Mouse (Mus musculus): Measurements from ENCODE around the gene Arhgap22.

Gene Arhgap22

DNA sequence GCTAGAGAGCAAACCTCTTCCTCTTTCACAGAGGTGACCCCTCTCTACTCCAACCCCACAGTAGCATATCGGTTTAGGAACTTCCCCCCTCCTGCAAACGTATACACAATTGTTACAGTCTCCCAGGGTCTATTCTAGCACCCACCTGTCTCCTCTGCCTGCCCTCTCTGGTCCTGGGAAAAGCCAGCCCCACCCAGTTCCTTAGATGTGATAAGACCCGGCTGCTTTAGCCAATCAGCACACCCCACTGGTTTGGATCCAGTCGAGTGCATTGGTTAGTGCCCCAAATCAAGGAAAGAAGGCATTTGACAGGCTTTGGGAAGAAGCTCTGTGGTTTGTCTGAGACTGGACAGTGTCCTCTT is 922 bp downstream of the Arhgap22 start:
- DNase-seq (ENCODE audit: low spot score in 2 of 2) = no peak

DNA sequence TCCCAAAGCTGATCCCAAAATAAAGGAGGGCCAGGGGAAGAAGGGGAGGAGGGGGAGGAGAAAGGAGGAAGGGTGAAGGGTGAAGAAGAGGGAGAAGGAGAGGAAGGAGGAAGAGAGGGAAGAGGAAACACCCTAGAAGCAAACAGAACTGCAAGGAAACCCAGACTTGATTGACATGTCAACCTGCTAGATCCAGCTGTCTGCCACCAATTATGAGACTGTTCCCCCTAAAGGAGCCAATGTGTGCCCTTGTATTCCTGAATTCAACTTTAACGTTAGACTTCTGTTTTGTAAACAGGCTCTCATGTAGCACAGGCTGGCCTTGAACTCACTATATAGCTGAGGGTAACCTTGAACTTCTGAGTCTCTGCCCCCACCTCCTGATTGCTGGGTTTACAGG is 1.3 kb downstream of the Arhgap22 start:
- no peak for DNase-seq (ENCODE audit: low spot score in 2 of 2)

- DNase-seq (ENCODE audit: low spot score in 2 of 2) = no peak
Measured at GRCm38 (mm10) chr14:33216343-33217208, 2.8 kb downstream of the Arhgap22 start.

DNA sequence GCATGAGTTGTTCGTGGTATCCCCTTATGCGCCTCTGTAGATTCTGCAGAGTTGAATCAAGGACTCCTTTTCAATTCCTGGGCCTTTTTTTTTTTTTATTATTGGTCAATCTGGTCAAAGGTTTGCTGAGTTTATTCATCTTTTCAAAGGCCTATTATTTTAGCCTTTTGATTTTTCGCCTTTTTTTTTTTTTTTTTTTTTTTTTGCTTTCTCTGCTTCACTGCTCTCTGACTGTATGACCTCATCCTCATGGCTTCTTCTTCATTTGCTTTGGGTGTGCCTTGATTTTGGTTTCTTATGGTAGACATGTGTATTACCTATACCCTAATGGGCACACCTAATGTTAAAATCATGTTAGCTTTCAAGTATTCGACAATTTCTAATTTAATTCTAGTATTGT is 11.4 kb downstream of the Arhgap22 start:
- no peak for DNase-seq (ENCODE audit: low spot score in 2 of 2)

GRCm38 (mm10) chr14:33230672-33231071 is 16.8 kb downstream of the Arhgap22 start:
- no peak for DNase-seq (ENCODE audit: low spot score in 2 of 2)

DNA sequence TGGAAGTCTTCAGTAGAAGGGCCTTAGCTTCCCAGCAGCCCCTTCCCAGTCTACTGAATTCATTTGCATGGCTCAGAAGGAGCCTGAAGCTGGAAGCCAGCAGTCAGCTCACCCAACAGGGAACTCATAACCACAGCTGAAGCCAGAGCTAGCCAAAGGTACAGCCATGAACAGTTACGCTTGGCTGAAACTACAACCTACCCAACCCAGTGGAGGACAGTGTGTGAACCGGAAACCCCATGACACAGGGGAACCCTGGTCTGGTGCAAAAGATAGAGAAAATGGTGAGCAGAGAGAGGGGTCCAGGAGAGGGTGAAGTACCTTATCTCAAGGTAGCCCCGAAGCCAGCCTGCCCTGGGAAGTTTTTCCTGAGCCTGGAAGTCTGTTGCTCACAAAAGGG is 17.5 kb downstream of the Arhgap22 start:
- no peak for DNase-seq (ENCODE audit: low spot score in 2 of 2)

- DNase-seq (ENCODE audit: low spot score in 2 of 2) = peak in 1 of 2 experiments; percentile 9
Measured at GRCm38 (mm10) chr14:33232048-33232447, 18.2 kb downstream of the Arhgap22 start.

DNA sequence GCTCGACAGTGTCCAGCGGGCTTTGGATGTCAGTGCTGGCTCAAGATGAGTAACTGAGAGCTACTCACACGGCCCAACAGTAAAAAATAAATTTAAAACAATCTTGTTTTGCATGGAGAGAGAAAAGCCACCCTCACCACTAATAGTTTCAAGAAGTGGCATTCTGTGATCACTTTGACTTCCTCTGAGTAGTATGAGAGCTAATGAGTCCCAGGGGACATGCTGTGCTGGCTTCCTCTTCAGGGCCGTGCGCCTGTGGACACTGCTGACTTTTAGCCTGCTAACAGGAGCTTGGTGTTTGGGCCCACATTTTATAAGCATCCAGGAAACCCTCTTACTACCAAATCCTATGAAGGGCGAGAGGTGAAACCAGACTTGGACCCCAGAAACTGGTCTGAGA is 21.8 kb downstream of the Arhgap22 start:
- DNase-seq (ENCODE audit: low spot score in 2 of 2) = no peak

DNA sequence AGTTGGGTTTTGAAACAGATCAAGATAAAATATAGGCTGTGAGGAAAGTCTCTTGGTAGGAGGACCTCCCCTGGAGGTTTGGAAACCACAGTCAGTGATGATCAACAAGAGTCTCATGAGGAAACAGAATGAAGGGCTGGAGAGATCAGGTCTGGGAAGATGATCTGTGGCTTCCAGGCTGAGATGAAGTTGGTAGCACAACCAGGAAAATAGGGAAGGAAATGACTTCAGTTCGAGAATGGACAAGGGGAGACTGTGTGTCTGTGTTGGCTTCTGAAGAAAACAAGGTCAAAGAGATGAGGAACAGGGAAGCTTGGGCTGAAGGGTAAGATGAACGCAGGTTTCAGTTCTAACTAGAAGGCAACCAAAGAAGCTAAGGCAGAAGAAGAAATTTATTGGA is 26.6 kb downstream of the Arhgap22 start:
- no peak for DNase-seq (ENCODE audit: low spot score in 2 of 2)

DNA sequence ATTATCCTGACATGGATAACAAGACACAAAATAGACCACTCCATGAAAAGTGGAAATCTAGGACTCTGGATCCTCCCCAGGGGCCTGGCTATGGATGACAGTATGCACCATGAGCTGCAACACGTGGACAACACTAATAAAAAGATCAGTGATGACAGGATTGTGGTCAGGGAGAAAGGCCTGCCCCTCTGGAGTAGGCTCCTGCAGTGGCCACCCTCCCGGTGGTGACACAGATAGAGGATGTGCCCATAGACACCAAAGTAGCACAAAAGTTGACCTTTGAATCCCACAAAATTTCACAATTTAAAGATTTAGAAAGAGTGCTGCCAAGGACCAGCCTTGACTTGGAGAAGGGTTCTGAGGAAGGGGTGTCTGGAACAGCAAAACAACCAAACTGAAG is 29.4 kb downstream of the Arhgap22 start:
- DNase-seq (ENCODE audit: low spot score in 2 of 2) = no peak

DNA sequence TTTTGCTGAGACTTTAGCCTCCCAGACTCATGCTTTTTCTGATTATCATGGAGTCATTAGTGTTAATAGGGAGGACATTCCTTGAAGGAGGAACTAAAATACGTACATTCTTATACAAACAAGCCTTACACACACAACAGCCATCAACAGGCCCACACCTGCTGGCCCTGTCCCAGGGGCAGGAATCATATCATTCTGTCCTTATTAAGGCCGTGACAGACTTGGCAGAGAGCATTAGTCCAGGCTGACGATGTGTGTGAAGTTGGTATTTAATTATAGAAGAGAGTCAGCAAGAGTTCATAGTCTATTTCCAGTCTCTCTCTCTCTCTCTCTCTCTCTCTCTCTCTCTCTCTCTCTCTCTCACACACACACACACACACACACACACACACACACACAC is 30.7 kb downstream of the Arhgap22 start:
- no peak for DNase-seq (ENCODE audit: low spot score in 2 of 2)

DNA sequence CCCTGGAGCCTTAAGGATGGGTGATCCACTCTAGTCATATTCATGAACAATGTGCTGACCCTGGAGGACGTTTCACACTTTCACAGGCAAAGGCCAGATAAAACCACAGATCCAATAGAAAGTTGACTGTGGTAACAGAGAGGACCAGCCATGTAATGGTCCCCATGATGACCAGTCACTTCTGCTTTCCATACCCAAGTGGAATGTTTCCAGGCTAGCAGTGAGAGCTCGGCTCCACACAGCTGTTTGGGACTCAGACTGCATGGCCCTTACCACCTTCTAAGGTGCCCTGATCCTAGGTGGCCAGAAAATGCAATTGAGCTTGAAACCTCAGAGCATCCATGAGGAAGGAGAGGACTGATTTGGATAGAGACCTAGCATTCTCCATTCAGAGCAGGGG is 31.1 kb downstream of the Arhgap22 start:
- no peak for DNase-seq (ENCODE audit: low spot score in 2 of 2)

DNA sequence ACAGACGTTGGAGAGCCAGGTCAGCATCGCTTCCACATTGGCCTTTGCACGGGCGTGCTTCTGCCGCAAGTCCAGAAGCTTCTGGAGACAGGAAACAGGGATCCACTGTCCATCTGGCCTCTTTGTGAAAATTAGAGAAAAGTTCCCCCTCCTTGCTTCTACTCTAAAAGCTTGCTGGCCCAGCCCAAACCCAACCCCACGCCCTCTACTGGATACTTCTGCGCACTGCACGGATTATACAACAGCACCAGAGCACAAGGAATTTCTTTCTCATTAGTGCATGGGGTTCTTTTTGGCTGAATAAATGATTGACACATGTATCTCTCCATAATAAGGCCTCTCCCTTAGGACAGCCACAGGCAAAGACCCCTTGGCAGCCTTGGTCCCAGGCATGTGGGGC is 32.6 kb downstream of the Arhgap22 start:
- DNase-seq (ENCODE audit: low spot score in 2 of 2) = peak in 1 of 2 experiments; percentile 24

DNA sequence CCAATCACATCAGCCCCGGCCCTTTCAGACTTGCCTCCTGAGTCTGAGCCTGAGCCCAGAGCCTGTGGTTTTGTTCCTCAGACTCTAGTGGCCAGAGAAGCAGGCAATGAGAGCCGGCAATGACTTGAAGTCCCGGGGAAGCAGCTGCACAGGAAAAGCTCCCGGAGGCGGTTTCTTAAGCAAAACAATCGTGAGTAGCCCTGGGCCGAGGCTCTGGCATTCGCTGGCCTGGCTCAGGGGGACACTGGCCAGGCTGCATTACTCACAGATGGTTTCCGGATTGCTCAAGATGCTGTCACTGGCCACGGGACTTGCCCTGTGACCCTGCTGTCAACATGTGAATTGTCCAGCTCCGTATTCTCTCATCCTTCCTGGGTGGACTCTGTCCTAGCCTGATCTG is 33.8 kb downstream of the Arhgap22 start:
- DNase-seq (ENCODE audit: low spot score in 2 of 2) = peak; percentile 37 to 74

GRCm38 (mm10) chr14:33248741-33249140 is 34.9 kb downstream of the Arhgap22 start:
- no peak for DNase-seq (ENCODE audit: low spot score in 2 of 2)

GRCm38 (mm10) chr14:33250215-33250939 is 36.6 kb downstream of the Arhgap22 start:
- DNase-seq (ENCODE audit: low spot score in 2 of 2) = peak; percentile 18 to 27

- no peak for DNase-seq (ENCODE audit: low spot score in 2 of 2)
Measured at GRCm38 (mm10) chr14:33250956-33251745, 37.3 kb downstream of the Arhgap22 start.

DNA sequence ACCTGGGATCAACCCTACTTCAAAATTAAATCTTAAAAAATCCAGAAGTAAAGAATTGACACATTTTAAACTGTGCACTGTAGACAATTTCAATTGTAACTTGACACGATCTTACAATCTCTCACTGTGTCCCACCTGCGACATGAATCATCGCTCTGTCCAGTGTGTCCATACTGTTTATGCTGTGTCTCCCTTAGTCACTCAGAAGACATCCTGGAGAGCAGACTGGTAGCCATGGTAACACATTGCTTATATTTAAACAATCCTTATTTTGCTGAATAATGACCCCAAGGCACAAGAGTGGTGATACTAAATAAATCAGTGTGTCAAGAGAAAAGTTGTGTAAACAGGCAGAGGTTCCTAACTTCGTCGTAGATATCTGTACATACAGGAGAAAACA is 44.4 kb downstream of the Arhgap22 start:
- no peak for DNase-seq (ENCODE audit: low spot score in 2 of 2)

GRCm38 (mm10) chr14:33260131-33260530 is 46.3 kb downstream of the Arhgap22 start:
- DNase-seq (ENCODE audit: low spot score in 2 of 2) = no peak

DNA sequence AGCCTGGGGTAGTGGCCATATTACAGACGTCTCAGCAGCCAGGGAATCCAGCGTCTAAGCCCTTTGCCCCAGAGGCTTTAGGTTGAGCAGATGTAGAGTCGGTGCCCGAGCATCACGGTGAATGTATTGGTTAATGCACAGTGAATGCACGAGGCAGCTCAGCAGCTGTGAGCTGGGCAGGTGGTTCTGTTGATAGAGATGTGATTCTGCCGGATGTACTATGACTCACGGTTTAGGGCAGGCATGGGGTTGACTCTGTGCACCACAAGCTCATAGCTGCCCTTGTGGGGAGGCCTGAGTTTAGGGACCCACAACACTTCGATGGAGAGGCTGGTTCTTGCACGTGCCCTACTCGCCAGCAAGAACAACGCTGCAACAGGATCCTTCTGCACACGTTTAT is 51.0 kb downstream of the Arhgap22 start:
- no peak for DNase-seq (ENCODE audit: low spot score in 2 of 2)

DNA sequence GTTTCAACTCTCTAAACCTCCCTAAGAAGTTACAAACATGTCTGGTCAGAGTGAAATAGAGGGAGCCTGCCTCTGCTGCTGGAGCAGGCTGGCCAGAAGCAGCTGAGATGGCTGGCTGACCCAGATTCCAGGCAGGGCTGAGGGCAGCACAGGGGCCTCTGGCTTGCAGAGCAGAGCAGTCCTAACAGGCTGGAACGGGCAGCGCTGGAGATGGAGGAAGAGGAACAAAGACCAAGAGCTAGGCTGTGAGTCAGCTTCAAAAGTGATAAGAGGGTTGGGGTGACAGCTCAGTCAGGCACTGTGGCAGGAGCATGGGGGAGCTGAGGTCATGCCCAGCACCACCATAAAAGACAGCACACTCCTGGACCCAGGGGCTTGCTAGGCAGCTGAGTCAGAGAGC is 62.4 kb downstream of the Arhgap22 start:
- peak; percentile 5 to 15 for DNase-seq (ENCODE audit: low spot score in 2 of 2)

- no peak for DNase-seq (ENCODE audit: low spot score in 2 of 2)
Measured at GRCm38 (mm10) chr14:33278374-33278773, 64.5 kb downstream of the Arhgap22 start.

Data from urinary bladder, postnatal 36 days (tissue).